Mouse (Mus musculus): ENCODE data around the gene Ankrd16. TPM values are rescaled to one million over a fixed set of nuclear protein-coding genes. Genes with fewer than 3 reads are reported as not detected.
A peak's percentile ranks its signal among the peaks of the same experiment; 100 is the strongest.

The Ankrd16 gene
- total RNA-seq, 2 experiments from 2014 or later, result 20.8 to 26.3 TPM

DNA sequence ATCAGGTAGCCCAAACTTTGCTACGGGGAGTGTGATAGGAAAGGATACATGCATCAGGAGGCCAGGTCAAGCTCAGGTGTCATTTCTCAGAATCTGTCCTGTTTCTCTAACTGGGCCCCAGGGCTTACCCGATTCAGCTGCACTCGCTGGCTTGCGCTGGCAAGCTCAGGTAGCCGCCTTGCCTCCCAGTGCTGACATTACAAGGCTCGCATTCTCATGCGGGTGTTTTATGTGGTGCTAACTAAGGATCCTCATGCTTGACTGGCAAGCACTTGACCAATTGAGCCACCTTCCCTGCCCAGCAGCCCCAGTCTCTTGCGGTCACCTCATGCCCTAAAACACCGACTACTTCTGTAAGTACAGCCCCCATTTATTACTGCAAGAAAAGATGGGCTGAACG is 3.2 kb upstream of the Ankrd16 start:
- DNase-seq, result peak; percentile 69
- no peak for TF ChIP-seq CTCF (IDR thresholded peaks at IDR 0.05)
- Histone ChIP-seq H3K27ac (peak overlapping the region; percentile 76), H3K4me3 (peak overlapping the region; percentile 26; the same call in 1 of the 2 replicates)
- intact Hi-C loops (cut with DNase I), result loop anchor here (10.0 kb wide), 2 partner anchors 170 to 640 kb away; partner anchors contain the start of genes Mindy3 and Rbm17

DNA sequence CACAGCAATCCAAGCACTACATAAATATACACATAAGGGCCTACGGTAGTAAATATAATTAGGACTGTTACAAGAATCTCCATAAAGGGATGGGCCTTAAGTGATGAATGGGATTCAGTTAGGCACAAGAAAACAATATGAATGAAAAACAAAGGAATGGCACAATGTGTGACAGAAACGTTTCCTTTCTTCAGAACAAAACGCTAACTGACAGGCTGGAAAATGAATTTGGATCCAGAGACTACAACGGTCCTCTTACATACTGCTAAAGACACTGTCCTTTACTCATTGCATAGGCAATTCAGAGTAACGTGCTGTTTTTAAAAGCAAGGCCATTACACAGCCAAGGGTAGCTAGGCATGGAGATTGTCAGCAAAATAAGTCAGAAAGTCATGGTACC is 2.6 kb upstream of the Ankrd16 start:
- intact Hi-C loops (cut with DNase I), result loop anchor here (5.0 to 10.0 kb wide), 3 partner anchors 68 to 640 kb away; partner anchors contain the start of genes Il15ra, Mindy3 and Rbm17
- Histone ChIP-seq H3K27ac (peak overlapping the region; percentile 76; the same call in 1 of the 2 replicates), H3K4me3 (no peak overlapping the region)
- no peak for TF ChIP-seq CTCF (IDR thresholded peaks at IDR 0.05)
- DNase-seq, result no peak

DNA sequence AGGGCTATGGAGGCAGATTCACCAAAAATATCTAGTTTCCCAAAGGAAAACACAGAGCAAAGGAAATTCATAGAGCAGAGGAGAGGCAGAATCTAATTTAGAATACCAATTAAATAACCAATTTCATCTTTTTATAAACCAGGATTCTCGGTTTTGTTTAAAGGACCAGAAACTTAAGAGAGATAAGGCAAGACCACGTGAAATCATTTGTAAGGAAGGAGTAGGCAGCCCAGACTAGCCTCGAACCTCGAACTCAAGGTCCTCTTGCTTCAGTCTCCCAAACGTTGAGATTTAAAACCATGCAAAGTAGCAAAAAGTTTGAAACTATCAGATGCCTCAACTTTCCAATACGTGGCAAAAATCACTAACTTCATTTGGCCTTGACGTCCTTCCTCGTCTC is 1.3 kb upstream of the Ankrd16 start:
- Histone ChIP-seq H3K27ac (peak overlapping the region; percentile 99), H3K4me3 (peak overlapping the region; percentile 86)
- TF ChIP-seq CTCF (IDR thresholded peaks at IDR 0.05), result no peak
- intact Hi-C loops (cut with DNase I), result loop anchor here (5.0 to 10.0 kb wide), 3 partner anchors 69 to 638 kb away; partner anchors contain the start of genes Il15ra, Mindy3 and Rbm17
- no peak for DNase-seq

DNA sequence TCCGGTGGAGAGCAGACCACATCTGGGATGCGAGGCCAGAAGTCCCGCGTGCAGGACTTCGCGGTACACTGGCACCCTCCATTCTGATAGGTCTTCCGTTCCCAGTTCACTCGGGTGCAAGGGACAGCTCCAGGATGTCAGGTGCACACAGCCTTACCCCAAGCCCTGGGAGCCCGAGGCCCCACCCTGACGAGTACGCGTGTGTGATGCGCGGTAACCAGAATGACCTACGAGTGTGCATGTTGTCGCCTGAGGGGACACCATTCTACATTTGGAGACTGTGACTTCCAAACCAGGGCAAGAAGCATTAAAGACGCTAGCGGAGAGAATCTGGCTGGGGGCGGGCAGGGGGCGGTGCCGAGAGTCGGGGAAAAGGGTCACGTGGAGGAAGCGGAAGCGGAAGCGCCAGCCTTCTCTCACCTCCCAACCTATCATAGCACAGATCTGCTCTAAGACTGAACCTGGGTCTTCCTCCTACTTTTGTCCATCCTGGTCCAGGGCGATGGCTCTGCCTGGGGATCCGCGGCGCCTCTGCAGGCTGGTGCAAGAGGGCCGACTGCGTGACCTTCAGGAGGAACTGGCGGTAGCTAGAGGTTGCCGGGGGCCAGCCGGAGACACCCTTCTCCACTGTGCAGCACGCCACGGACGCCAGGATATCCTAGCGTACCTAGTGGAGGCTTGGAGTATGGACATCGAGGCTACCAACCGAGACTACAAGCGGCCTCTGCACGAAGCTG is 579 bp downstream of the Ankrd16 start:
- peak overlapping the region; percentile 86 for H3K4me3 ChIP-seq
- TF ChIP-seq CTCF (IDR thresholded peaks at IDR 0.05), result no peak
- DNase-seq, result peak; percentile 92
- intact Hi-C loops (cut with DNase I), result loop anchor here (5.0 to 10.0 kb wide), 3 partner anchors 71 to 637 kb away; partner anchors contain the start of genes Il15ra, Mindy3 and Rbm17
- peak overlapping the region; percentile 99 for H3K27ac ChIP-seq

DNA sequence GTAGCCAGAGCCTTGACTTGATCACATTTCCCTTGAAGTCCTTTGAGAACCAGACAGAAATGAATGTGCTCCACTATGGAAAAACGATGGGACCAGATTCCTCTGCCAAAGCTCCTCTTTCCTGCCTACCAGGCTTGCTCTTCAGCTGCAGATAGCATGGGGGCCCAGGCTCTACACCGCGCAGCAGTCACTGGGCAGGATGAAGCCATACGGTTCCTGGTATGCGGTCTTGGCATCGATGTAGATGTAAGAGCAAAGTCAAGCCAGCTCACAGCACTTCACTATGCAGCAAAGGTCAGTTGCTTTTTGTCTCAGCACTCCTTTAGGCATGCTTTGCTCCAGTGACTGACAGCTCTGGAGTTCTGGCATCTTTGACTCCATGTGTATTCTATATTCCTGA is 6.5 kb downstream of the Ankrd16 start:
- intact Hi-C loops (cut with DNase I), result no loop called here

DNA sequence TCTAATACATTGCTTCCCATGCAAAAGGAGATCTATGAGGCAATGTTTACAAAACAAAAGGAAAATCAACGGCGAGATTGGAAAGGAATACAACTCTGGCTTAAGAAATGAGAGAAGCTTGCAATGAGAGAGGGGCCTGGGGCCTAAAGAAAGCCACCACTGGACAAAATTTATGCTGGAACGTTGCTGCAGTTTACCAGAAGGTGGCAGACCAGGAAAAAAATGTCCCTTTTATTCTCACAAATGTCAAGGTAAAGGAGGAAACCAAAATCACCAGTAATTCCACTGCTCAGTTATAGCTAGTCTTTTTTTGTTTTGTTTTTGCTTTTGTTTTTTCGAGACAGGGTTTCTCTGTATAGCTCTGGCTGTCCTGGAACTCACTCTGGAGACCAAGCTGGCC is 17.0 kb downstream of the Ankrd16 start:
- intact Hi-C loops (cut with DNase I), result no loop called here
- no peak overlapping the region for H3K4me3 ChIP-seq
- H3K27ac ChIP-seq, result no peak overlapping the region
- no peak for DNase-seq
- TF ChIP-seq CTCF (IDR thresholded peaks at IDR 0.05), result no peak

More for the DNA sequence above, 6.5 kb downstream of the Ankrd16 start:
- no peak for DNase-seq
- TF ChIP-seq CTCF (IDR thresholded peaks at IDR 0.05), result no peak
- Histone ChIP-seq H3K4me3 (no peak overlapping the region), H3K27ac (no peak overlapping the region)

DNA sequence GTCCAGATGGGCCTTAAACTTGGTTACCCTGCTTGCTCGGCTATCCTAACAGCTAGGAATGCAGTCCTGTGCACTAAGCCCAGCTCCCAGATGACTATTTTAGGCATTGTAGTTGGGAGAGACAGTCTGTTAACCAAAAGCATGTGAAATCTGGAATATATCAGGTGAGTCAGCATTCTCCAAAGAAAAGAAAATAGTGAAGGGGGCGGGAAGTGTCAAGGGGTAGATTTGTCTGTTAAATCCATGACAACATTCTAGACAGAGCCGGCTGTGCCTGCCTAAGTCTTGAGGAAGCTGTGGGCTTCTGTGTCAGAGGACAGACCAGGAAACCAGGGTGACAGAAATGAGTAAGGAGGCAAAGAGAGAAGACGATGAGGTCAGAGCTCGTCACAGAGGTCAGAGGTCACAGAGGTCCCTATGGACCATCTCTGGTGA is 20.3 kb downstream of the Ankrd16 start:
- no peak for TF ChIP-seq CTCF (IDR thresholded peaks at IDR 0.05)

DNA sequence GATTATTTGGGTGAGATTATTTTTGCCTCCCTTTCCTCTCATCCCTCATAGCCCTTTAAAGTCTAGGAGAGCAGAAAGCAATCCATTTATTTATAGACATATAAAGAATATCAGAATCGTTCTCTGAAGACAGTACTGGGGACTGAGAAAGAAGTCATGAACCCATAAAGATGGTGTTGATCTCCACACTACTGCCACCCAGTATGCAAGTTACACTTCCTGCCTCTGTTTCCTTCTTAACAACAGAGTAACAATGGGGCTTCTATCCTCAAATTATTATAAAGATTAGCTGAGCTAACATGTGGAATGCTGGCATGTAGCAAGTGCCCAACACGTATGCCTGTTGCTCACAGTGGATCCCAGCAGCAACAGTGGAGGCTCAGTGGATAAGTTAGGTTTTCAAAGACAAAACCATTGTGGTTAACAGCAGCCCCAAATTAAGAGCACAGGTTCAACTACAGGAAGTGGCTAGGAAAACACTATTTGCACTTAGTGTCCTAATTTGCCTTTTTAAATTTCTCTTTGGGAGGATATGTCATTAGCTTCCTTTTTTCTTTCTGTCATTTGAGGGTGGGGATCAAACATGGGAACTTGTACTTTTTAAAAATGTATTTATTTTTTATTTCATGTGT is 23.7 kb downstream of the Ankrd16 start:
- no peak overlapping the region for H3K4me3 ChIP-seq
- no peak for TF ChIP-seq CTCF (IDR thresholded peaks at IDR 0.05)
- intact Hi-C loops (cut with DNase I), result no loop called here
- DNase-seq, result no peak
- H3K27ac ChIP-seq, result no peak overlapping the region

More for the DNA sequence above, 20.3 kb downstream of the Ankrd16 start:
- intact Hi-C loops (cut with DNase I), result no loop called here
- DNase-seq, result no peak
- H3K4me3 ChIP-seq, result no peak overlapping the region
- no peak overlapping the region for H3K27ac ChIP-seq

Other genes starting within 250 kb of the Ankrd16 start
- 100 to 1,000 TPM in 1 of 2 experiments, 10 to 100 TPM in 1; 84.9 to 302 TPM for gene Pfkfb3, start 223.8 kb upstream of the Ankrd16 start, total RNA-seq (2021)
- 10 to 100 TPM; 54.2 to 56.2 TPM for gene Rbm17, start 173.7 kb upstream of the Ankrd16 start, total RNA-seq (2021)
- gene Gm17490, start 151.6 kb upstream of the Ankrd16 start, total RNA-seq (2021), result not detected
- gene Il2ra, start 135.1 kb upstream of the Ankrd16 start, total RNA-seq (2021), result under 1 TPM; 0.45 to 0.92 TPM
- 10 to 100 TPM; 29.8 to 38.6 TPM for gene Il15ra, start 72.6 kb upstream of the Ankrd16 start, total RNA-seq (2021)
- gene Fbh1, start 294 bp upstream of the Ankrd16 start, total RNA-seq (2021), result 10 to 100 TPM; 24.1 to 32.5 TPM

All from gastrocnemius, adult 2 months (tissue).